Mouse (Mus musculus) lung, adult 2 months (tissue): ENCODE measurements around the gene Mid2. TPM values are rescaled to one million over a fixed set of nuclear protein-coding genes. Genes with fewer than 3 reads are reported as not detected.
"Not testable (repeated sequence)": the region's sequence is repeated elsewhere in the genome, so short reads cannot be mapped to it uniquely, and the experiment has no call there.

Experiments used
- DNase-seq: peaks from one replicate; pipeline ENCODE4 v3.0.0; 2022
- H3K4me1 ChIP-seq: fragments of 200-500 bp; 2 replicates; pipeline ENCODE4 v1.6.1; 2011; ENCODE audit warnings: low read length; ENCODE audit not compliant: control insufficient read depth, insufficient read depth
- H3K4me3 ChIP-seq: fragments of 200-500 bp; replicated peaks from 2 replicates; pipeline ENCODE3; 2011; ENCODE audit warnings: low read depth, mild to moderate bottlenecking, control low read depth, low read length; ENCODE audit errors: extremely low read depth
- CTCF ChIP-seq: fragments of 200-500 bp; IDR thresholded peaks from 2 replicates; pipeline ENCODE4 v1.5.1; 2011; ENCODE audit warnings: mild to moderate bottlenecking, low read length, control low read depth; ENCODE audit not compliant: insufficient read depth
- POLR2A ChIP-seq: fragments of 200-500 bp; IDR thresholded peaks from 2 replicates; pipeline ENCODE4 v1.6.1; 2011; ENCODE audit warnings: low read depth, mild to moderate bottlenecking, control low read depth, low read length, borderline replicate concordance; ENCODE audit errors: extremely low read depth
- WGBS: fragments of 180-500 bp; shearing (Covaris S2); methylation state at CpG from one replicate; pipeline ENCODE4 v1.1.7; 2018; 5-methylcytosine and 5-hydroxymethylcytosine counted together
- polyA plus RNA-seq: library from polyadenylated mRNA; depleted of rRNA; stranded (reverse); fragments of >200 nt; gene quantifications from 2 replicates; pipeline ENCODE4 v1.2.3, GENCODE M21; 2012; rRNA removed

Mid2 gene
- polyA plus RNA-seq = 20.8 and 23.3 TPM in 2 replicates

GRCm38 (mm10) chrX:140664479-140665241 lies at the start of gene Mid2:
Gene Mid2 (plus strand): TSS chrX:140664599.
- DNase-seq = peak; percentile 50
- TF ChIP-seq POLR2A (peak; percentile 32; the same call in 1 of the 2 replicates), CTCF (no peak)
- peak within 1 kb of the TSS; percentile 94 for H3K4me3 ChIP-seq
- 32% methylated on average over 64 of the region's 68 CpGs for WGBS
- H3K4me1 ChIP-seq = no peaks in the 10 kb centered on the region; the same call in 1 of the 2 replicates

GRCm38 (mm10) chrX:140624875-140625594 lies 39.4 kb upstream of the Mid2 start:
- DNase-seq = no peak
- 62% methylated on average over 12 of the region's 12 CpGs for WGBS
- TF ChIP-seq POLR2A (no peak), CTCF (no peak)
- no peaks in the 10 kb centered on the region; the same call in 1 of the 2 replicates for H3K4me1 ChIP-seq
- H3K4me3 ChIP-seq = no peak overlapping the region

GRCm38 (mm10) chrX:140638028-140638427 lies 26.4 kb upstream of the Mid2 start:
- Histone ChIP-seq H3K4me1 (no peaks in the 10 kb centered on the region), H3K4me3 (no peak overlapping the region)
- TF ChIP-seq POLR2A (no peak), CTCF (no peak)
- DNase-seq = no peak
- 64% methylated on average over 5 of the region's 5 CpGs for WGBS

- DNase-seq = no peak
- no peak overlapping the region for H3K4me3 ChIP-seq
- TF ChIP-seq CTCF (no peak), POLR2A (no peak)
- 62% methylated on average over 2 of the region's 2 CpGs for WGBS
- H3K4me1 ChIP-seq = no peaks in the 10 kb centered on the region
These were observed 24.8 kb upstream of the Mid2 start for GRCm38 (mm10) chrX:140639592-140639991.

- no peak for TF ChIP-seq CTCF
- no peak for TF ChIP-seq POLR2A
- DNase-seq = no peak
- H3K4me1 ChIP-seq = no peaks in the 10 kb centered on the region
- H3K4me3 ChIP-seq = no peak overlapping the region
- 41% methylated on average over 1 of the region's 1 CpGs for WGBS
These were observed 3.7 kb upstream of the Mid2 start for GRCm38 (mm10) chrX:140660731-140661130.

GRCm38 (mm10) chrX:140663516-140663915 lies 883 bp upstream of the Mid2 start:
- no peak for DNase-seq
- no peak for TF ChIP-seq POLR2A
- TF ChIP-seq CTCF = no peak
- 75% methylated on average over 2 of the region's 2 CpGs for WGBS
- no peaks in the 10 kb centered on the region; the same call in 1 of the 2 replicates for H3K4me1 ChIP-seq
- H3K4me3 ChIP-seq = no peak overlapping the region

- Histone ChIP-seq H3K4me1 (no peaks in the 10 kb centered on the region; the same call in 1 of the 2 replicates), H3K4me3 (peak overlapping the region; percentile 94)
- DNase-seq = no peak
- TF ChIP-seq CTCF (no peak), POLR2A (peak; percentile 15; the same call in 1 of the 2 replicates)
- WGBS = 30% methylated on average over 43 of the region's 47 CpGs
These were observed 927 bp downstream of the Mid2 start for GRCm38 (mm10) chrX:140665242-140665810.

- TF ChIP-seq CTCF (no peak), POLR2A (no peak)
- DNase-seq = no peak
- Histone ChIP-seq H3K4me3 (no peak overlapping the region), H3K4me1 (no peaks in the 10 kb centered on the region; the same call in 1 of the 2 replicates)
- WGBS = 73% methylated on average over 5 of the region's 5 CpGs
These were observed 11.0 kb downstream of the Mid2 start for GRCm38 (mm10) chrX:140675444-140675843.

- TF ChIP-seq CTCF (no peak), POLR2A (no peak)
- peaks cover 5% of the 10 kb centered on the region; the same call in 1 of the 2 replicates for H3K4me1 ChIP-seq
- DNase-seq = no peak
- no peak overlapping the region for H3K4me3 ChIP-seq
- 56% methylated on average over 2 of the region's 2 CpGs for WGBS
These were observed 23.9 kb downstream of the Mid2 start for GRCm38 (mm10) chrX:140688335-140688734.

GRCm38 (mm10) chrX:140697872-140698463 lies 33.6 kb downstream of the Mid2 start:
- 52% methylated on average over 6 of the region's 7 CpGs for WGBS
- H3K4me3 ChIP-seq, H3K4me1 ChIP-seq, DNase-seq: not testable (repeated sequence)
